Mouse (Mus musculus) v-Abl transformed pro-B cells (cell line): ENCODE measurements at regions not wholly inside any gene's neighbourhood (a gene's known extent, or its start where the extent isn't known, plus 50 kb on each side); places are given as distances from the start of the nearest gene placed in this dataset.

Experiments used
- in situ Hi-C, 2 experiments: fragments of 400-800 bp; cut with MboI; formaldehyde crosslinking; loops; one replicate each; pipeline ENCODE4 v1.15.1; 2025; ENCODE audit not compliant: unreplicated experiment in 2 of 2

DNA sequence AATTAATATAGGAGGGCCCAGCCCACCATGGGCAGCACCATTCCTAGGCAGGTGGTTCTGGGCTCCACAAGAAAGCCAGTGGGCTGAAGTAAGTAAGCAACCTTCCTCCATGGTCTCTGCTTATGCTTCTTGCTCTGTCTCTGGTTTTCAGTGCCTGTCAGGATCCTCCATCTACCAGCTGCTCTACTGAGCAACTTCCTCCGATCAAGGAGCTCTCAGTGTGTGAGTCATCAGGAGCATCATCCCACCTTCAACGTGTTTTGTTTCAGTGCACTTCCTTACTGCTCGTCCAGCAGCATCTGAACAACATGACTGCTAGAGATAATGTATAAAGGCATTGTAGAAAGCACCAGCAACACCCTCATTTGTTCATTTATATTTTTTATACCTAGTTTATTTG, 368.0 kb downstream of the Pdcd6ip start:
- in situ Hi-C loops, result no loop called here

GRCm38 (mm10) chr9:113324489-113324888, 383.6 kb downstream of the Pdcd6ip start:
- in situ Hi-C loops, result no loop called here

DNA sequence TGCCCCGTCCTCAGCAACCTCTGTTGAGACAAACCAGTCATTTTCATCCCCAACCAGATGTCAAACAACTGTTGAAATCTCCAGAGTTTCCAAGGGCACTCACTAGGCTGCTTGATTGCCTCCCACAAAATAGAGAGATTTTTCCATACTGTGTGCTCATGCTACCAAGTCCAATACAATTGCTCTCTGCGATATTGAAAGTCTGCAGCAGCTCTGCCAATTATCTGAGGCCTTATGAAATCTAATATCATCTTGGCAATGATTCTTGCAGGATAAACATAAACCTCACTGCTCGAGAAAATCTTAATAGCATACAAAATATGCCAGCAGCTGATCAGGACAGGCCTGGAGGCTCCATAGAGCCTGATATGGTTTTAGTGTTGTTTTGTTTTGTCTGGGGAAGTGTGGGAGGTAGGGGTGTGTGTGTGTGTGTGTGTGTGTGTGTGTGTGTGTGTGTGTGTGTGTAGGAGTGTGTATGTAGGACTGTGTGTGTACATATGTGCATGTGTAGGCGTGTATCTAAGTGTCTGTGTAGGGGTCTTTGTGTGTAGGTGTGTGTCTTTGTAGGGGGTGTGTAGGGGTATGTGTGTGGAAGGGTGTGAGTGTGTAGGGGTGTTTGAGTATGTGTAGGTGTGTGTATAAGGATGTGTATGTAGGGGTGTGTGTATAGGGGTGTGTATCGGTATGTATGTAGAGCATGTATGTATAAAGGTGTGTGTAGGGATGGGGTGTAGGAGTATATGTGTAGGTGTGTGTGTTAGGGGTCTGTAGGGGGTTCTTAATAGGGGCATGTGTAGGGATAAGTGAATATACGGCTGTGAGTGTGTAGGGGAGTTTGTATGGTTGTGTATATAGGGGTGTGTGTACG, 398.1 kb downstream of the Pdcd6ip start:
- in situ Hi-C loops, result no loop called here

- in situ Hi-C loops, result no loop called here
Measured at GRCm38 (mm10) chr9:113305761-113306160, 402.3 kb downstream of the Pdcd6ip start.

DNA sequence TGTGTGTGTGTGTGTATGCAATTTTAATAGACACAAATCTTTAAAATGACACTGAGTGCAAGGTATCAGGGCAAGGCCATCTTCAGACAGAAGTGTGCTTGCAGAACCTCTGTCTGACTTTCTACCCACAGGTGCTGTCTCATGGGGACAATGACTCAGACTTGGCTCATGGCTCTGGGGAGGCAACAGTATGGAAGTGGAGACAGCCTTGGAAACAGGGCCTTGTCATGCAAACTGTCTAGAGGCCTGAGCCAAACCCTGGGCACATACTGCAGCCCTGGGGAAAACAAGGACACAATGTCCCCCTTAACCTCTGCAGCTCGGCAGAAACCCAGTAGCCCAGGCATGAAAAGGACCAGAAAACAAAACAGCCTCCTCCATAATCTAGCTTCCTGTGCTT, 405.6 kb downstream of the Pdcd6ip start:
- in situ Hi-C loops, result no loop called here

- in situ Hi-C loops, result no loop called here
Measured at GRCm38 (mm10) chr9:113300846-113301245, 407.2 kb downstream of the Pdcd6ip start.

DNA sequence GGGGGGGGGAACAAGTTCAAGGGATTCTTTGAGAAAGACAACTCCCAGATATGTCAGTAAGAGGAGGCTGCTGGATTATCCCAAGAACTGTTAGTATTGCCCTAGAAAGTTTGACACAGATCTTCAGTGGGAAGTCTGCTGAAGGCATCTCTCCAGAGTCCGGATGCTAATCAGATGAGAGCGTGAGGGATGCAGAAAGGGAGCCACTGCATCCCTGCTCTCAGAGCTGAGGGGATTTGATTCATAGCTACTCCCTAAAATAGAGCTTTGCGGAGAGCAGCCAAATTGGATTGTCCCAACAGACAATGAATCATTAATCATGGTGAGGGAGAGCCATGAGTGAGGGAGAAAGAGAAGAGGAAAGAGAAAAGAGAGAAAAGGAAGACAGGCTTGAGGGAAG, 408.2 kb downstream of the Pdcd6ip start:
- in situ Hi-C loops, result no loop called here

DNA sequence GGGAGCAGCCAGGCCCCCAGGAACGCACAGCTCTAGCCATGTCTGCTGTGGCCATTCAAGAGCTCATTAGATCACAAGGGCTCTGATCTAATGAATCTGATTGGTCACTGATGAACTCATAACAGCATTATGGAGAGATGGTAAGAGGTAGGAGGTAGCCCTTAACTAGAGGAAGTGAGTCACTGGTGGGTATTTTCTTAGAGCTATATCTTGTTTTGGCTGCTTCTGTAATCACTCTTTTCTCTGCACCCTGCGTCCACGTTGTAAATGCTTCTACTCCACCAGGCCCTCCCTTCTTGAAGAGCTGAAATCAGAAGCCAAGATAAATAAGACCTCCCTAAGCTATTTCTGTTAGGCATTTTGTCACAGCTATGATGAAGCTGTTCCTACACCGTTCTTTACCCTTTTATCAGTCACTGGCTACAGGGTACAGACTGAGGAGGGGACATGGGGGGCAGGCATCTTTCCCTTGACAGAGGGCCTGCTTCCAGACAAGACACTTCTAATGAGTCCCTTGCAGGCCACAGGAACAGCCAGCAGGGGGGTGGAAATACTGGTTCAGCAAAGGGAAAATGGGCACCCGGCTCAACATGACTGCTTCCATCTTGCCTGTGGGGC, 412.1 kb downstream of the Pdcd6ip start:
- in situ Hi-C loops, result no loop called here

DNA sequence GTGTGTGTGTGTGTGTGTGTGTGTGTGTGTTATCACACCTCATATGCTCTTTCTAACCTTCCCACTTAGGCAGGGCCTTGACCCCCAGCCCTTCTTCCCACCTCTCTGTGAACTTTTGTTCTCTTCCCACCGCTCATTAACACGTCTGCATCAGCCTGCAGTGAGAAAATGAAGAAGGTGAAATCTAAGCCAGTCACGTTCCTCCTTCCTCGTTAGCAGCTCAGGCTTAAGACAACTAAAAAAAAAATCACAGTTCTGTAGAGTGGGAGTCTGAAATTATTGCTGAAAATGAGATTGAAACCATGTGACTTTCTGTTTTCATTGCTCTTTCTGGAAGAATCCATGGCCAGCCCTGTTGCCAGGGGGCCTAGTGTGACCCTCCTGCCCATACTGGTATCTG, 420.7 kb downstream of the Pdcd6ip start:
- in situ Hi-C loops, result no loop called here

GRCm38 (mm10) chr9:113283244-113283643, 424.8 kb downstream of the Pdcd6ip start:
- in situ Hi-C loops, result no loop called here

DNA sequence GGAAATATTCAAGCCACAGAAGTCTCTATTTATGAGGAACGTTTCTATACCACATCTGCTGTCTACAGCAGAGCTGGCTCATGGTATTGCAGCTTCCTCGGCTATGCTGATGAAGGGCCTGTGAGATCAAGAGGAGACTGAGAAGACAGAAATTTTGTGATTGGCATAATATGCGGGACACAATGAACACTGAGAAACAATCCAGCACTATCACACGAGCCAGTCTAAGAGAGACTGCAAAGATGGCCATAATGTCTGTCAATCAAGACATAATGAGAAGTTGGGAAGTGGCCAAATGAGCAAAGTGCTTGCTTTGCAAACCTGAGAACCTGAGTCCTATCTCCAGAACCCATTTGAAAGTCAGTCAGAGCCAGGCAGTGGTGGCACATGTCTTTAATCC, 437.5 kb downstream of the Pdcd6ip start:
- in situ Hi-C loops, result no loop called here

DNA sequence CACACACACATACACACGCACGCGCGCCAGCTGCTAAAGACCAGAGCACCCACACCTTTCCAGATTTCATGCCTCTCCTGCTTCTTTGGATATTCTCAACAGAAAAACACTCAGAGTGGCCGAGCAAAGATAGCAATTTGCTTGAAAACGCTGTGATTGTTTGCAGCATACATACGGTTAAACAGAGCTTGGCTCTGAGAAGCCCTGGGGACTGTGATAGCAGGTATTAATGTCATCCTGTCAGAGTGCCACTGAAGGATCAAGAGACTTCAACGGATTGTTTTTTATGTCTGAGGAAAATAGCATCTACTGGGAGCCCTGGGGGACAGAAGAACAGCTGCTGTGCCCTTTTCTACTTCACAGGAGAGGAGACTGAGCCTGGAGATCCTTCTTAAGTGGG, 440.4 kb downstream of the Pdcd6ip start:
- in situ Hi-C loops, result no loop called here

DNA sequence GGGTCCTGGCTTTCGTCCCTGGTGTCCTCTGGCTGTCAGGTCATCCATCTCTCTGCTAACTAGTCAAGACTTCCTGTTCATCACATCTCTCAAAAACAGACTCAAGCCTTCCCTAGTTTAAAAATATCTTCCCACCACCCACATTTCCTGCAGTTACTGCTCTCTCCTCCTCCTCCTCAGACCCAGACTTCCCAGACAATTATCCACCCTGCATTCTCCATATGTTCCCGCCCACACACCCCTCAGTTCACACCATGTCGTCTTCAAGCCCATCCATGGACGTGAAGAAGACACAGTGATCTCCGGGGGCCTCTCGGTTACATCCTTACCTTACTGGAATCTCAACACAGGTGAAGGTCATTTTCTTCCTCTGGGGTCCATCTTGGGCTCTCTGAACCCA, 444.4 kb downstream of the Pdcd6ip start:
- in situ Hi-C loops, result no loop called here

DNA sequence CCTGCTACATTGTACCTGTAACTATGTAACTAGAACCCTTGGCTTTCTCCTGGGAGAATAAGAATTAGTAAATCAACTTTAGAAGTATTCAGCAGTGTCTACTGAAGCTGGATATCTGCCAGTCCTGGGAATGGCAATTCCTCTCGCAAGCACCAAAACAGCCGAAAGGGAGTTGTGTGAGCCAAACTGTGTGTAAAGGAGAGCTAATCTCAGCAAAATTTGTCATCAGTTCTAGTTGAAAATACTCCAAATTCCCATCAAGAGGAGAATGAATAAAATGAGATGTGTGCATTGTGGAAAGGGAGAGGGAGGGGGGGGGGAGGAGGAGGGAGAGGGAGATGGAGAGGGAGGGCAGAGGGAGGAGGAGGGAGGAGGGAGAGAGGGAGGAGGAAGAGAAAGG, 447.8 kb downstream of the Pdcd6ip start:
- in situ Hi-C loops, result no loop called here

DNA sequence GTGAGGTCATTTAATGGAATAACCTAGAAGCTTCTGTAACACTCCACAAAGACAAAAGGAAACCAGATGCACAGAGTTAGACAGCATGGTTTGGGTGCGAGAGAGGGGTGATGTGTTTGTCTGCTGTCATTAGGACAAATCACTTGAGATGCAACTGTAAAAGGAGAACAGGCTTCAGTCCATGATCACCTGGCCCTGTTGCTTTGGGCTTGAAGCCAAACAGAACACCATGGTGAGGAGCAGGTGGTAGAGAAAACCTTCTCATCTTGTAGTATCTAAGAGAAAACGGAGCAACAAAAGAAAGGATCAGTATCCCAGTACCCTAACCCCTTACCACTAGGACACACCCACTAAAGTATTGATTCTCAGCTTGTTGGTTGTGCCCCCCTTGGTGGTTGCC, 449.5 kb downstream of the Pdcd6ip start:
- in situ Hi-C loops, result no loop called here

- in situ Hi-C loops, result no loop called here
Measured at GRCm38 (mm10) chr9:113248703-113249274, 459.3 kb downstream of the Pdcd6ip start.

- in situ Hi-C loops, result no loop called here
Measured at GRCm38 (mm10) chr9:113247950-113248349, 460.1 kb downstream of the Pdcd6ip start.

DNA sequence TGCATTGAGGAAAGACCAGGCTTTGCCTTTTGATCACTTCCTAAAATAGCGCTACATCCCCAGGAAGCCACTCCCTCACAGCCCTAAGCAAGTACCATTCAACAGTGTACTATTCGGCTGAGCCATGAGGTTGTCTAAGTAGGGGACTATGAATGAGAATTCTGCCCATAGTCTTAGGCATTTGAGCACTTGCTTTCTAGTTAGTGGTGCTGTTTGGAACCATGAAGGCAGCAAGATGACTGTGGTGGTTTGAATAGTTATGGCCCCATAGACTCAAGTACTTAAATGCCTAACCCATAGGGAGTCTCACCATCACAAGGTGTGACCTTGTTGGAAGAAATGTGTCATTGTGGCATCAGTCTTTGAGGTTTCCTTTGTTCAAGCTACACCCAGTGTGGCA, 464.2 kb downstream of the Pdcd6ip start:
- in situ Hi-C loops, result no loop called here

DNA sequence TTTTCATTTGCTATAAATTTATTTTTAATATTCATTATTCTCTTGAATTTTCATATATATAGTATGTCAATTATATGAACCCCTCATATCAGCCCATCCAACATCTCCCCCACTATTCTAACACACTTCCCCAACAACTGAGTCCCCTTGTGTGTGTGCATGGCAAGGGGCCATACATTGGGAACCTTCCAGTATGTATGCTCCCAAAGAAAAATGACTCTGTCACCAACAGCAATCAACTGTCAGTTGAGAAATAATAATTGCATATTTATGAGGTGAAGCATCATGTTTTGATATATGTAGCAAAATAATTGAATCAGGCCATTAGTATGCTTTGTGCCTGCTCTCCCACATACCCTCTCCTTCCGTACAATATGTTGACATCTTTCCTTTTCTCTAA, 474.7 kb downstream of the Pdcd6ip start:
- in situ Hi-C loops, result no loop called here

GRCm38 (mm10) chr9:113229391-113229790, 478.7 kb downstream of the Pdcd6ip start:
- in situ Hi-C loops, result no loop called here

GRCm38 (mm10) chr9:113213930-113214329, 494.1 kb downstream of the Pdcd6ip start:
- in situ Hi-C loops, result no loop called here

- in situ Hi-C loops, result no loop called here
Measured at GRCm38 (mm10) chr9:113212389-113212788, 495.7 kb downstream of the Pdcd6ip start.
